Mouse (Mus musculus) small intestine, adult 2 months (tissue): Measurements from ENCODE around the gene Prss57. TPM values are rescaled to one million over a fixed set of nuclear protein-coding genes. Genes with fewer than 3 reads are reported as not detected.
"Not testable (repeated sequence)": the region's sequence is repeated elsewhere in the genome, so short reads cannot be mapped to it uniquely, and the experiment has no call there.

Experiments used
- H3K27ac ChIP-seq: fragments of 200-500 bp; 2 replicates; pipeline ENCODE4 v1.5.1; 2012; ENCODE audit warnings: low read depth, low read length, control low read depth, inconsistent platforms; ENCODE audit not compliant: insufficient read depth
- H3K27me3 ChIP-seq: fragments of 200-500 bp; 2 replicates; pipeline ENCODE4 v1.6.1; 2012; ENCODE audit warnings: mild to moderate bottlenecking, moderate library complexity, low read length, inconsistent platforms; ENCODE audit not compliant: control insufficient read depth, insufficient read depth
- H3K36me3 ChIP-seq: fragments of 200-500 bp; 2 replicates; pipeline ENCODE4 v1.6.1; 2012; ENCODE audit warnings: mild to moderate bottlenecking, low read length, control low read depth, inconsistent platforms; ENCODE audit not compliant: control insufficient read depth, insufficient read depth
- H3K4me1 ChIP-seq: fragments of 200-500 bp; 2 replicates; pipeline ENCODE4 v1.6.1; 2012; ENCODE audit warnings: low read length, inconsistent platforms, mixed read lengths; ENCODE audit not compliant: control insufficient read depth, insufficient read depth, insufficient read length
- H3K4me3 ChIP-seq: fragments of 200-500 bp; 2 replicates; pipeline ENCODE4 v1.5.1; 2012; ENCODE audit warnings: low read depth, mild to moderate bottlenecking, control low read depth, inconsistent platforms, low read length, moderate library complexity
- CTCF ChIP-seq: fragments of 200-500 bp; IDR thresholded peaks from 2 replicates; pipeline ENCODE4 v1.5.1; 2012; ENCODE audit warnings: low read depth, mild to moderate bottlenecking, control low read depth, inconsistent platforms, low read length, moderate library complexity, mixed read lengths; ENCODE audit not compliant: insufficient replicate concordance, insufficient read length; ENCODE audit errors: extremely low read depth
- POLR2A ChIP-seq: fragments of 200-500 bp; IDR thresholded peaks from 2 replicates; pipeline ENCODE4 v1.6.1; 2012; ENCODE audit warnings: low read depth, mild to moderate bottlenecking, control low read depth, inconsistent platforms, low read length, moderate library complexity
- WGBS: fragments of 180-500 bp; shearing (Covaris S2); methylation state at CpG from one replicate; pipeline ENCODE4 v1.1.7; 2018; 5-methylcytosine and 5-hydroxymethylcytosine counted together
- polyA plus RNA-seq: library from polyadenylated mRNA; depleted of rRNA; stranded (reverse); fragments of >200 nt; gene quantifications from 2 replicates; pipeline ENCODE4 v1.2.3, GENCODE M21; 2012

Gene Prss57
- polyA plus RNA-seq, 1 experiment = 0.67 TPM

GRCm38 (mm10) chr10:79765228-79765745, 25.5 kb downstream of the Prss57 start:
- peak overlapping the region; percentile 92; the same call in 1 of the 2 replicates for H3K4me3 ChIP-seq

DNA sequence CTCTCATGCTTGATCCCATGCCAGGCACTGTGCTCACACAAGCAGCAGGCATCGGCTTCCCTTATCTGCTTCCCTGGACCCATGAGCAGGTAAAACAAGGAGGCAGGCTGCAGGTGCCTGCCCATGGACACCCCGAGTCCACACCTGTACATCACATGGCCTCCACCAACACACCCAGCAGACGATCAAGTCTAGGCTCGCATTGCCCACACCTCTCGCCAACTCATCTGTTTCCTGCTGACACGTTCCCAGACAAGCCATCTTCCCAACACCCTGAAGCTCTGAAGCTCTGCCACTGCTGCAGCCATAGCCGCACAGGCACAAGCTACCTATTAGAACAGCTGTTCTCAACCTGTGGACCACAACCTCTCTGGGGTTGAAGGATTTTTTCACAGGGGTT, 26.5 kb downstream of the Prss57 start:
- WGBS = 33% methylated on average over 7 of the region's 7 CpGs
- Histone ChIP-seq H3K36me3 (peaks cover 25% of the 10 kb centered on the region), H3K4me1 (peaks cover 24% of the 10 kb centered on the region), H3K27ac (no peak overlapping the region), H3K27me3 (no peaks in the 10 kb centered on the region), H3K4me3 (no peak overlapping the region)
- TF ChIP-seq CTCF (no peak), POLR2A (no peak)

More at GRCm38 (mm10) chr10:79765228-79765745, 25.5 kb downstream of the Prss57 start:
- Histone ChIP-seq H3K36me3 (peaks cover 22% of the 10 kb centered on the region), H3K27ac (no peak overlapping the region), H3K4me1 (peaks cover 24% of the 10 kb centered on the region), H3K27me3 (no peaks in the 10 kb centered on the region)
- TF ChIP-seq POLR2A (no peak), CTCF (no peak)
- 17% methylated on average over 2 of the region's 2 CpGs for WGBS

DNA sequence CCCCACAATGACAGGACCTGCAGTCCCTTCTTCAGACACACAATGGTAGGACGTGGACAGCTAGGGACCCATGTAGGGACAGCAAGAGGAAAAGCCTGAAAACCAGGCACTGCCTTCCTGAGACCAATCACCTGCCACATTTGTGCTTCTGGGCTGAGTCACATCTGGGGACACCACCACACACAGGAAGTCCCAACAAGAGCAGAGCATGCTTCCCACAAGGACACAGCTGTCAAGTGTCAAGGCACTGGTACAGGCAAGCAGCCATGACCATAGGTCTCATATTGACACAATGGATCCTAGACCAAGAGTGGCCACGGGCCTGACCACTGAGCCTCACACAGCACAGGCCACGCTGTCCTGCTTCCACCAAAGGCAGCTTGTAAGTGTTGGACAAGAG, 27.9 kb downstream of the Prss57 start:
- peaks cover 22% of the 10 kb centered on the region for H3K4me1 ChIP-seq
- no peak overlapping the region for H3K4me3 ChIP-seq
- no peak for TF ChIP-seq CTCF
- no peak for TF ChIP-seq POLR2A
- WGBS = 70% methylated on average over 3 of the region's 3 CpGs
- H3K27ac ChIP-seq = no peak overlapping the region
- H3K36me3 ChIP-seq = peaks cover 38% of the 10 kb centered on the region
- no peaks in the 10 kb centered on the region for H3K27me3 ChIP-seq

DNA sequence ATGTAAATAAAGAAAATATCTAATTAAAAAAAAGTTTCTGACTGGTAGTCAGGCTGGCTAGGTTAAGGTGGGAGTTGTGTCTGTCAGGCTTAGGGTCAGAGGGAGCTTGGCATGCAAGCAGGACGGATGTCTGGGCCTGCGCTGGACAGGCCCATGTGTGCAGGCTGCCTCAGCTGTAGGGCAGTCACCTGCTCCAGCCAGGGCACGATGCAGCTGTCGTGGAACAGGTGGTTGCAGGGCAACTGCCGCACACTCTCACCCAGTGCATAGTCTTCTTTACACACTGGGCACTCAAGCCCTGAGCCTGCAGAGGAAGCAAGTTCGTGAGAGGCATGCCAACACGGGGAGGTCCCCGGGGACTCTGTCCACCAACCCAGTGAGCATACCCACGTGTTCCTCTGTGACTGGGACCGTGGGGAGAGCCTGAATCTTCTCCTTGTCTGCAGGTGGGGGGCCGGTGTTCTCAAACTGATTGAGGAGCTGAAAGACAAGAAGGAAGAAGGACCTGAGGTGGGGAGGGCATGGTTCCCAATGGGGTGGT, 30.1 kb downstream of the Prss57 start:
- peaks cover 46% of the 10 kb centered on the region for H3K36me3 ChIP-seq
- H3K4me1 ChIP-seq = peaks cover 14% of the 10 kb centered on the region
- no peak overlapping the region for H3K27ac ChIP-seq
- H3K27me3 ChIP-seq = no peaks in the 10 kb centered on the region
- no peak for TF ChIP-seq CTCF
- no peak for TF ChIP-seq POLR2A
- H3K4me3 ChIP-seq = no peak overlapping the region
- WGBS = 91% methylated on average over 11 of the region's 11 CpGs

- H3K4me1 ChIP-seq, H3K27ac ChIP-seq, H3K4me3 ChIP-seq, H3K27me3 ChIP-seq: not testable (repeated sequence)
- peaks cover 46% of the 10 kb centered on the region for H3K36me3 ChIP-seq
- 85% methylated on average over 1 of the region's 1 CpGs for WGBS
These were observed 31.1 kb downstream of the Prss57 start for GRCm38 (mm10) chr10:79759675-79760074.

GRCm38 (mm10) chr10:79756660-79757059, 34.1 kb downstream of the Prss57 start:
- no peak overlapping the region for H3K4me3 ChIP-seq
- no peak overlapping the region for H3K27ac ChIP-seq
- peaks cover 37% of the 10 kb centered on the region for H3K36me3 ChIP-seq
- H3K27me3 ChIP-seq = no peaks in the 10 kb centered on the region
- H3K4me1 ChIP-seq = peaks cover 3% of the 10 kb centered on the region
- WGBS = 88% methylated on average over 24 of the region's 24 CpGs
- no peak for TF ChIP-seq POLR2A
- no peak for TF ChIP-seq CTCF

- WGBS = 89% methylated on average over 3 of the region's 3 CpGs
- Histone ChIP-seq H3K27ac (no peak overlapping the region), H3K4me1 (peaks cover 3% of the 10 kb centered on the region), H3K27me3 (no peaks in the 10 kb centered on the region), H3K36me3 (peaks cover 29% of the 10 kb centered on the region), H3K4me3 (no peak overlapping the region)
- TF ChIP-seq POLR2A (no peak), CTCF (no peak)
These were observed 34.9 kb downstream of the Prss57 start for GRCm38 (mm10) chr10:79755854-79756253.
